Mouse (Mus musculus): ENCODE measurements around the gene Trim61. TPM values are rescaled to one million over a fixed set of nuclear protein-coding genes. Genes with fewer than 3 reads are reported as not detected.
"Not testable (repeated sequence)": the region's sequence is repeated elsewhere in the genome, so short reads cannot be mapped to it uniquely, and the experiment has no call there.

Gene Trim61
- polyA plus RNA-seq, 1 experiment from 2014 or later: 0.07 TPM

- H3K27ac ChIP-seq (replicated peaks): no peak overlapping the region
- 42% methylated on average over 2 of the region's 2 CpGs for WGBS
- no peak overlapping the region for H3K4me3 ChIP-seq
- H3K4me1 ChIP-seq: peaks cover 39% of the 10 kb centered on the region
- H3K9me3 ChIP-seq (replicated peaks): no peaks in the 10 kb centered on the region
- H3K27me3 ChIP-seq (ENCODE audit: low read depth, poor library complexity, severe bottlenecking): peaks cover 17% of the 10 kb centered on the region
- H3K36me3 ChIP-seq: no peaks in the 10 kb centered on the region
- DNase-seq (ENCODE audit: low spot score): no peak
These were observed 15.8 kb upstream of the Trim61 start for GRCm38 (mm10) chr8:65034136-65034535.

- Histone ChIP-seq H3K4me1 (peaks cover 39% of the 10 kb centered on the region), H3K9me3 (replicated peaks) (no peaks in the 10 kb centered on the region), H3K27ac (replicated peaks) (no peak overlapping the region), H3K36me3 (no peaks in the 10 kb centered on the region), H3K27me3 (ENCODE audit: low read depth, poor library complexity, severe bottlenecking) (peaks cover 17% of the 10 kb centered on the region), H3K4me3 (no peak overlapping the region)
- no peak for DNase-seq (ENCODE audit: low spot score)
- 87% methylated on average over 13 of the region's 13 CpGs for WGBS
These were observed 14.7 kb upstream of the Trim61 start for GRCm38 (mm10) chr8:65033056-65033455.

GRCm38 (mm10) chr8:65032107-65032506 is 13.8 kb upstream of the Trim61 start:
- Histone ChIP-seq H3K27ac (replicated peaks) (no peak overlapping the region), H3K36me3 (no peaks in the 10 kb centered on the region), H3K9me3 (replicated peaks) (no peaks in the 10 kb centered on the region), H3K4me1 (peaks cover 32% of the 10 kb centered on the region), H3K27me3 (ENCODE audit: low read depth, poor library complexity, severe bottlenecking) (peaks cover 17% of the 10 kb centered on the region), H3K4me3 (no peak overlapping the region)
- no peak for DNase-seq (ENCODE audit: low spot score)
- WGBS: 92% methylated on average over 1 of the region's 1 CpGs

GRCm38 (mm10) chr8:65030735-65031485 is 12.6 kb upstream of the Trim61 start:
- peaks cover 12% of the 10 kb centered on the region; the same call in 1 of the 2 replicates for H3K27me3 ChIP-seq (ENCODE audit: low read depth, poor library complexity, severe bottlenecking)
- 81% methylated on average over 4 of the region's 4 CpGs for WGBS
- no peak overlapping the region for H3K4me3 ChIP-seq
- no peaks in the 10 kb centered on the region for H3K9me3 ChIP-seq (replicated peaks)
- peaks cover 22% of the 10 kb centered on the region for H3K4me1 ChIP-seq
- no peaks in the 10 kb centered on the region for H3K36me3 ChIP-seq
- no peak for DNase-seq (ENCODE audit: low spot score)
- H3K27ac ChIP-seq (replicated peaks): no peak overlapping the region

GRCm38 (mm10) chr8:65029776-65030175 is 11.5 kb upstream of the Trim61 start:
- Histone ChIP-seq H3K4me3 (no peak overlapping the region), H3K27me3 (ENCODE audit: low read depth, poor library complexity, severe bottlenecking) (peaks cover 2% of the 10 kb centered on the region; the same call in 1 of the 2 replicates), H3K27ac (replicated peaks) (no peak overlapping the region), H3K4me1 (peaks cover 11% of the 10 kb centered on the region), H3K9me3 (replicated peaks) (no peaks in the 10 kb centered on the region), H3K36me3 (no peaks in the 10 kb centered on the region)
- 89% methylated on average over 4 of the region's 4 CpGs for WGBS
- DNase-seq (ENCODE audit: low spot score): no peak

- no peaks in the 10 kb centered on the region for H3K36me3 ChIP-seq
- no peaks in the 10 kb centered on the region for H3K9me3 ChIP-seq (replicated peaks)
- WGBS: 77% methylated on average over 12 of the region's 12 CpGs
- H3K27me3 ChIP-seq (ENCODE audit: low read depth, poor library complexity, severe bottlenecking): no peaks in the 10 kb centered on the region
- H3K27ac ChIP-seq (replicated peaks): no peak overlapping the region
- no peak for DNase-seq (ENCODE audit: low spot score)
- H3K4me3 ChIP-seq: no peak overlapping the region
- H3K4me1 ChIP-seq: peaks cover 4% of the 10 kb centered on the region
These were observed 10.8 kb upstream of the Trim61 start for GRCm38 (mm10) chr8:65028959-65029686.

- H3K4me1 ChIP-seq: no peaks in the 10 kb centered on the region
- DNase-seq (ENCODE audit: low spot score): peak; percentile 55
- WGBS: 53% methylated on average over 8 of the region's 8 CpGs
- H3K27me3 ChIP-seq (ENCODE audit: low read depth, poor library complexity, severe bottlenecking): no peaks in the 10 kb centered on the region
- no peak overlapping the region for H3K27ac ChIP-seq (replicated peaks)
- H3K4me3 ChIP-seq: no peak overlapping the region
- H3K36me3 ChIP-seq: no peaks in the 10 kb centered on the region
- H3K9me3 ChIP-seq (replicated peaks): no peaks in the 10 kb centered on the region; the same call in 1 of the 2 replicates
These were observed 4.2 kb upstream of the Trim61 start for GRCm38 (mm10) chr8:65022485-65022884.

- not testable (repeated sequence) for H3K36me3 ChIP-seq; H3K27ac ChIP-seq (replicated peaks); H3K4me3 ChIP-seq; H3K9me3 ChIP-seq (replicated peaks); H3K4me1 ChIP-seq; H3K27me3 ChIP-seq (ENCODE audit: low read depth, poor library complexity, severe bottlenecking); DNase-seq (ENCODE audit: low spot score)
- 78% methylated on average over 6 of the region's 6 CpGs for WGBS
These were observed 10.7 kb downstream of the Trim61 start for GRCm38 (mm10) chr8:65007616-65008015.

- 89% methylated on average over 4 of the region's 4 CpGs for WGBS
- no peak overlapping the region for H3K27ac ChIP-seq (replicated peaks)
These were observed 19.4 kb downstream of the Trim61 start for GRCm38 (mm10) chr8:64998806-64999365.

GRCm38 (mm10) chr8:64987731-64988130 is 30.6 kb downstream of the Trim61 start, which contains the start of gene Trim75:
Trim75 (minus strand) TSS chr8:64987831.
- Histone ChIP-seq H3K4me3 (no peak within 1 kb of the TSS), H3K27ac (replicated peaks) (no peak within 1 kb of the TSS), H3K4me1 (0 out of 2 replicates have a peak, but pooled peaks cover 6% of the 10 kb centered on the region), H3K9me3 (replicated peaks) (no peaks in the 10 kb centered on the region; the same call in 1 of the 2 replicates), H3K27me3 (ENCODE audit: low read depth, poor library complexity, severe bottlenecking) (no peaks in the 10 kb centered on the region), H3K36me3 (no peaks in the 10 kb centered on the region)
- WGBS: 93% methylated on average over 4 of the region's 4 CpGs
- DNase-seq (ENCODE audit: low spot score): no peak

More at GRCm38 (mm10) chr8:64998806-64999365, 19.4 kb downstream of the Trim61 start:
- Histone ChIP-seq H3K4me1 (peaks cover 8% of the 10 kb centered on the region), H3K9me3 (replicated peaks) (no peaks in the 10 kb centered on the region), H3K4me3 (no peak overlapping the region), H3K27me3 (ENCODE audit: low read depth, poor library complexity, severe bottlenecking) (no peaks in the 10 kb centered on the region), H3K36me3 (no peaks in the 10 kb centered on the region)
- no peak for DNase-seq (ENCODE audit: low spot score)

- no peak overlapping the region for H3K27ac ChIP-seq (replicated peaks)
- 84% methylated on average over 20 of the region's 20 CpGs for WGBS
- no peaks in the 10 kb centered on the region for H3K9me3 ChIP-seq (replicated peaks)
- H3K4me1 ChIP-seq: 0 out of 2 replicates have a peak, but pooled peaks cover 6% of the 10 kb centered on the region
- H3K4me3 ChIP-seq: no peak overlapping the region
- no peaks in the 10 kb centered on the region for H3K36me3 ChIP-seq
- no peaks in the 10 kb centered on the region for H3K27me3 ChIP-seq (ENCODE audit: low read depth, poor library complexity, severe bottlenecking)
- no peak for DNase-seq (ENCODE audit: low spot score)
These were observed 35.0 kb downstream of the Trim61 start for GRCm38 (mm10) chr8:64983150-64983897.

Data from midbrain, embryonic 10.5 days (tissue).